Mouse (Mus musculus) ES-E14 (cell line): ENCODE data around the gene Rbm47.

Experiments used
- CHD2 ChIP-seq: IDR thresholded peaks from 2 replicates; pipeline ENCODE4 v1.6.1; 2014; ENCODE audit warnings: mild to moderate bottlenecking, low read depth, low read length, inconsistent platforms
- HCFC1 ChIP-seq: IDR thresholded peaks from 2 replicates; pipeline ENCODE4 v1.6.1; 2012; ENCODE audit warnings: low read length, inconsistent platforms, borderline replicate concordance; ENCODE audit not compliant: insufficient read depth
- MAFK ChIP-seq: IDR thresholded peaks from 2 replicates; pipeline ENCODE4 v1.6.1; 2014; ENCODE audit warnings: mild to moderate bottlenecking, low read depth, low read length, inconsistent platforms; ENCODE audit not compliant: insufficient read depth
- ZNF384 ChIP-seq: IDR thresholded peaks from 2 replicates; pipeline ENCODE4 v1.6.1; 2012; ENCODE audit warnings: low read depth, low read length, inconsistent platforms

- TF ChIP-seq CHD2 = no peak
- no peak for TF ChIP-seq ZNF384
- TF ChIP-seq HCFC1 = no peak
- no peak for TF ChIP-seq MAFK
These were observed 120.0 kb downstream of the Rbm47 start for GRCm38 (mm10) chr5:66052777-66053548.
